Mouse (Mus musculus): Measurements from ENCODE around the gene Ywhag. TPM values are rescaled to one million over a fixed set of nuclear protein-coding genes. Genes with fewer than 3 reads are reported as not detected.
A peak's percentile ranks its signal among the peaks of the same experiment; 100 is the strongest.

Gene Ywhag
- polyA plus RNA-seq, 1 experiment from 2014 or later, result 93.3 TPM

GRCm38 (mm10) chr5:135867637-135868593 is 66.5 kb downstream of the Ywhag start:
- H3K9ac ChIP-seq (ENCODE audit: low read length), result peak overlapping the region; percentile 40
- peak overlapping the region; percentile 44 for H3K4me3 ChIP-seq (ENCODE audit: low read depth, low read length)
- DNase-seq (ENCODE audit: low spot score), result no peak
- 0 out of 2 replicates have a peak, but pooled peaks cover 8% of the 10 kb centered on the region for H3K4me1 ChIP-seq (replicated peaks; ENCODE audit: control insufficient read depth, insufficient read depth, low read length)
- H3K27me3 ChIP-seq (replicated peaks; ENCODE audit: control insufficient read depth, insufficient read depth, low read length), result peaks cover 75% of the 10 kb centered on the region
- H3K4me2 ChIP-seq (ENCODE audit: low read length), result peak overlapping the region; percentile 88
- no peaks in the 10 kb centered on the region for H3K9me3 ChIP-seq (ENCODE audit: control insufficient read depth, low read length)
- WGBS, result 1% methylated on average over 82 of the region's 89 CpGs
- H3K36me3 ChIP-seq (ENCODE audit: control insufficient read depth, insufficient read depth, low read length), result no peaks in the 10 kb centered on the region
- ATAC-seq (replicated peaks; ENCODE audit: low FRiP score, low TSS enrichment, low read depth), result 0 out of 2 replicates have a peak, but pooled peaks have one; percentile 37
- no peak overlapping the region for H3K27ac ChIP-seq (ENCODE audit: low read depth)

- no peaks in the 10 kb centered on the region for H3K9me3 ChIP-seq (ENCODE audit: control insufficient read depth, low read length)
- no peak overlapping the region for H3K27ac ChIP-seq (ENCODE audit: low read depth)
- no peak overlapping the region for H3K9ac ChIP-seq (ENCODE audit: low read length)
- no peaks in the 10 kb centered on the region for H3K36me3 ChIP-seq (ENCODE audit: control insufficient read depth, insufficient read depth, low read length)
- ATAC-seq (replicated peaks; ENCODE audit: low FRiP score, low TSS enrichment, low read depth), result no peak
- H3K27me3 ChIP-seq (replicated peaks; ENCODE audit: control insufficient read depth, insufficient read depth, low read length), result peaks cover 67% of the 10 kb centered on the region
- H3K4me2 ChIP-seq (ENCODE audit: low read length), result no peak overlapping the region
- no peak overlapping the region for H3K4me3 ChIP-seq (ENCODE audit: low read depth, low read length)
- 0 out of 2 replicates have a peak, but pooled peaks cover 8% of the 10 kb centered on the region for H3K4me1 ChIP-seq (replicated peaks; ENCODE audit: control insufficient read depth, insufficient read depth, low read length)
- no peak for DNase-seq (ENCODE audit: low spot score)
- 39% methylated on average over 8 of the region's 8 CpGs for WGBS
Observed at GRCm38 (mm10) chr5:135866662-135867061, 67.8 kb downstream of the Ywhag start.

Other genes starting within 250 kb of the Ywhag start
- 40.4 and 40.9 TPM in 2 replicates for gene Tmem120a, start 190.2 kb downstream of the Ywhag start, polyA plus RNA-seq (2014; fragmentation: Nextera tagmentation; extraction: Ambion mirVana)
- 0.28 TPM in 1 of 2 replicates, not detected in the other for gene Styxl1, start 156.2 kb downstream of the Ywhag start, polyA plus RNA-seq (2014; fragmentation: Nextera tagmentation; extraction: Ambion mirVana)
- 597 and 634 TPM in 2 replicates for gene Mdh2, start 156.1 kb downstream of the Ywhag start, polyA plus RNA-seq (2014; fragmentation: Nextera tagmentation; extraction: Ambion mirVana)
- gene Srrm3, start 127.7 kb downstream of the Ywhag start, polyA plus RNA-seq (2014; fragmentation: Nextera tagmentation; extraction: Ambion mirVana), result 2.2 and 2.7 TPM in 2 replicates
- gene Hspb1, start 46.7 kb downstream of the Ywhag start, polyA plus RNA-seq (2014; fragmentation: Nextera tagmentation; extraction: Ambion mirVana), result 79.9 and 81.7 TPM in 2 replicates
- gene Ssc4d, start 39.9 kb upstream of the Ywhag start, polyA plus RNA-seq (2014; fragmentation: Nextera tagmentation; extraction: Ambion mirVana), result 2.1 and 2.9 TPM in 2 replicates
- gene Zp3, start 45.5 kb upstream of the Ywhag start, polyA plus RNA-seq (2014; fragmentation: Nextera tagmentation; extraction: Ambion mirVana), result not detected in 2 replicates
- 23.2 and 24.6 TPM in 2 replicates for gene Dtx2, start 60.2 kb upstream of the Ywhag start, polyA plus RNA-seq (2014; fragmentation: Nextera tagmentation; extraction: Ambion mirVana)
- gene Upk3b, start 103.9 kb upstream of the Ywhag start, polyA plus RNA-seq (2014; fragmentation: Nextera tagmentation; extraction: Ambion mirVana), result 52.1 and 53.5 TPM in 2 replicates
- gene Upk3bl, start 119.9 kb upstream of the Ywhag start, polyA plus RNA-seq (2014; fragmentation: Nextera tagmentation; extraction: Ambion mirVana), result 0.41 and 1.6 TPM in 2 replicates
- gene Rasa4, start 149.3 kb upstream of the Ywhag start, polyA plus RNA-seq (2014; fragmentation: Nextera tagmentation; extraction: Ambion mirVana), result 22.6 and 26.1 TPM in 2 replicates
- 269 and 270 TPM in 2 replicates for gene Polr2j, start 182.0 kb upstream of the Ywhag start, polyA plus RNA-seq (2014; fragmentation: Nextera tagmentation; extraction: Ambion mirVana)
- 30.6 and 33.7 TPM in 2 replicates for gene Lrwd1, start 201.5 kb upstream of the Ywhag start, polyA plus RNA-seq (2014; fragmentation: Nextera tagmentation; extraction: Ambion mirVana)
- 13.4 and 16.4 TPM in 2 replicates for gene Alkbh4, start 201.5 kb upstream of the Ywhag start, polyA plus RNA-seq (2014; fragmentation: Nextera tagmentation; extraction: Ambion mirVana)
- gene Orai2, start 236.1 kb upstream of the Ywhag start, polyA plus RNA-seq (2014; fragmentation: Nextera tagmentation; extraction: Ambion mirVana), result 6.2 and 7.1 TPM in 2 replicates

Data from intestine, embryonic 14.5 days (tissue).